Mouse (Mus musculus) ovary, postnatal 36 days (tissue): ENCODE data around the gene Itgb5.

Source experiments
- DNase-seq: peaks from one replicate; pipeline ENCODE4 v3.0.0; 2022; ENCODE audit warnings: low spot score, mixed read lengths

Gene Itgb5

GRCm38 (mm10) chr16:33990712-33991111, 161.2 kb downstream of the Itgb5 start:
- no peak for DNase-seq

- no peak for DNase-seq
These were observed 164.9 kb downstream of the Itgb5 start for GRCm38 (mm10) chr16:33994321-33994720.

GRCm38 (mm10) chr16:33995496-33995895, 166.0 kb downstream of the Itgb5 start:
- no peak for DNase-seq

- DNase-seq = peak; percentile 40
These were observed 166.6 kb downstream of the Itgb5 start for GRCm38 (mm10) chr16:33996030-33996429.

GRCm38 (mm10) chr16:33998011-33998410, 168.5 kb downstream of the Itgb5 start:
- no peak for DNase-seq
